Mouse (Mus musculus): ENCODE measurements around the gene Acot8. TPM values are rescaled to one million over a fixed set of nuclear protein-coding genes. Genes with fewer than 3 reads are reported as not detected.
A peak's percentile ranks its signal among the peaks of the same experiment; 100 is the strongest.

Gene Acot8
- polyA plus RNA-seq, 1 experiment from 2014 or later, result 30.0 TPM

- DNase-seq (ENCODE audit: low spot score), result no peak
Observed at GRCm38 (mm10) chr2:164760059-164760833, 44.4 kb downstream of the Acot8 start.

DNA sequence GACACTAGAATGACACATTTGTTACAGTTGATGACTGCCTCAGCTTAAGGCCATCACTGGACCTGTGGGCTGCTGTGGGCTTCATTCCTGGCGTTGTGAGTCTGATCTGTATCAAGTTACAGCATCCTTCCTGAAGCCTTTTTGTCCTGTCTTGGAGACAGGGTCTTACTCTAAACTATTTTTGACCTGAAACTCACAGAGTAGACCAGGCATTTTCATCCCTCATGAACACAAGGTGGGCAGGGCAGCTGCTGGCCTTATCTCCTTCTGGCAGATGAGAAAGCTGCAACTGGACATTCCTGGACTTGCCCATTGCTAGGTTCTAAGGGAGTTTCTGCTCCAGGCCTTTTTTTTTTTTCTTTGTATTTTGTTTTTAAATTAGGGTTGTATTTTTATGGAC, 46.0 kb downstream of the Acot8 start:
- no peak for DNase-seq (ENCODE audit: low spot score)

- no peak for DNase-seq (ENCODE audit: low spot score)
Observed at GRCm38 (mm10) chr2:164757841-164758240, 46.8 kb downstream of the Acot8 start.

- DNase-seq (ENCODE audit: low spot score), result no peak
Observed at GRCm38 (mm10) chr2:164754800-164755199, 49.9 kb downstream of the Acot8 start.

DNA sequence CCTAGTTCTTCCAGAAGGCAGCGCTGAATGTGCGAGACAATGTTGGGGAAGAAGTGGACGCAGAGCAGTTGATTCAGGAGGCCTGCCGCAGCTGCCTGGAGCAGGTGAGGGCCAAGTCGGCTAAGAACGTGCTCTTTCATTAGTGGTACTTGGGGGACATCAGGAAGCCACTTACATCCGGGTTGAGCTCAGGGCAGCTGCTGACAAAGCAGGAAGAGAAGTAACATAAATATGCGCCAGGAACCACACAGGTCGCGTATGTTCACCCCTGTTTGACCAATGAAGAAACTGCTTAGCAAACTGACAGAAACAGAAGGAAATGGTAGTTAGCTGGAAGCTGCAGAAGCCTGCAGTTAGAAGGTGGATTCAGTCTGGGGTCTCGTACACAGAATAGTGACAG, 50.6 kb downstream of the Acot8 start:
- DNase-seq (ENCODE audit: low spot score), result no peak

DNA sequence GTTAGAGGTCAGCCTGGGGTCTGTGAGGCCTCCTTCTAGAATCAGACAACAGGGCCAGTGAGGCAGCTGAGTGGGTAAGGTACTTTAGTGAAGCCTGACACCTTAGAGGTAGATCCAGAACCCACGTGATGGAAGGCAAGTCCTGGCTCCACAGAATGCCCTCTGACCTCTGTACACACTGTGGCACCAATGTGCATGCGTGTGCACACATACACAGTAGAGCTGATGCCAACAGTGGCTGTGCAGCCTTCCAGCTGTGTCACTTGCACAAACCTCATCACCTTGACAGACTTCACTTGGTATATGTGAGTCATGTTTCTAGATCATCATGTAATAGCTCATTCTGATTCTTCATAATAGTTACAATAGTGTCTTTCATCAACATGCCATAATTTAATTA, 52.2 kb downstream of the Acot8 start:
- DNase-seq (ENCODE audit: low spot score), result no peak

DNA sequence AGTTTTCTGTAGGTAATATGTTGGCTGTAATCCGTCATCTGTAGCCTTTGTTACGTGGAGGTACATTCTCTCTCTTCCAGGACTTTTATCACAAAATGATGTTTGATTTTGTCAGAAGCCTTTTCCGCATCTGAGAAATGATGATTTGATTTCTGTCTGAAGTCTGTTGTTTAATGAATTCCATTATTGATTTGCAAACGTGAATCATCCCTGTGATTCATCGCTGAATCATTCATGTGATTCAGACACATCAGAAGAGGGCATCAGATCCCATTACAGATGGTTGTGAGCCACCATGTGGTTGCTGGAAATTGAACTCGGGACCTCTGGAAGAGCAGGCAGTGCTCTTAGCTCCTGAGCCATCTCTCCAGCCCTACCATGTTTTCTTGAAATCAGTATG, 55.7 kb downstream of the Acot8 start:
- DNase-seq (ENCODE audit: low spot score), result no peak

DNA sequence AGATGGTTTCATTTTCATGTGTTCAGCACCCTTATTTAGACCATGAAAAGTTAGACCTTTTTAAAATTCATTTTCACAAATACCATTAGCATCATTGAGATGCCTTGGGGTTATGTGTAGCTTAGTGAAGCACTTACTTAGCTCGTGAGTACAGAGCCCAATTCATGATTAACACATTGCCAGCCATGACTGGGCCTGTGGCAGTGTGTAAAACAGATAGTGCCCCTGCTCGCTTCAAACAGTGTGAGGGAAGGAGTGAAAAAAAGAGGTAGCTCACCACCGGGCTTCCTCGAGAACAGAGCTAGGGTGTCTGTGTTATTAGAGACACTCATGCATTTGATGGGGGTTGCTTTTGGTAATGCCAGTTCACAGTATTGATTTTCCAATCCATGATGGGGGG, 56.5 kb downstream of the Acot8 start:
- no peak for DNase-seq (ENCODE audit: low spot score)

DNA sequence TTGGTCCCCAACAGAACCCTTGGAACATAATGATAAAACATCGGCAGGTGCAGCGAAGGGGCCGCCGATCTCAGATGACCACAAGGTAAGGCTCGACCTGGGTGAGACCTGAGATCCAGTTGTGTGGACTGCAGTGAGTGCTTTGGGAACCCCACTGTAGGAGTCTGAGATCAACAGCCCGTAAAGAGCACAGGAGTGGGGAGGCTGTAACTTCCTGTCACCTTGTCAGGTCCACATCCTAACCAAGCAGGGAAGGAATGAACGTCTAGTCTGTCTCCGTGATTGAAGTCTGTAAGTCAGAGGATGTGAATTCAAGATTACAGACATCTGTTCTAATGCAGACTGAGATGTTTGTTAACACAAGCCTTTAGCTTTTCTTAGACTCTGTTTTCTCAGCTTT, 58.0 kb downstream of the Acot8 start:
- peak; percentile 34 for DNase-seq (ENCODE audit: low spot score)

- peak; percentile 96 for DNase-seq (ENCODE audit: low spot score)
Observed at GRCm38 (mm10) chr2:164745843-164746479, 58.7 kb downstream of the Acot8 start, which contains the start of the genes Wfdc3 and Dnttip1. Gene Wfdc3 (minus strand): TSS chr2:164745931. Gene Dnttip1 (plus strand): TSS chr2:164745983.

GRCm38 (mm10) chr2:164744987-164745386, 59.7 kb downstream of the Acot8 start:
- no peak for DNase-seq (ENCODE audit: low spot score)

Other genes starting within 250 kb of the Acot8 start
- 51.3 and 53.4 TPM in 2 replicates for gene Wfdc2, start 242.5 kb downstream of the Acot8 start, polyA plus RNA-seq (2015; fragmentation: Nextera tagmentation; extraction: Ambion mirVana)
- not detected in 2 replicates for gene Spint3, start 231.4 kb downstream of the Acot8 start, polyA plus RNA-seq (2015; fragmentation: Nextera tagmentation; extraction: Ambion mirVana)
- not detected in 2 replicates for gene Wfdc6a, start 219.4 kb downstream of the Acot8 start, polyA plus RNA-seq (2015; fragmentation: Nextera tagmentation; extraction: Ambion mirVana)
- gene Eppin, start 211.3 kb downstream of the Acot8 start, polyA plus RNA-seq (2015; fragmentation: Nextera tagmentation; extraction: Ambion mirVana), result not detected in 2 replicates
- not detected in 2 replicates for gene Wfdc6b, start 191.4 kb downstream of the Acot8 start, polyA plus RNA-seq (2015; fragmentation: Nextera tagmentation; extraction: Ambion mirVana)
- not detected in 2 replicates for gene Wfdc8, start 191.3 kb downstream of the Acot8 start, polyA plus RNA-seq (2015; fragmentation: Nextera tagmentation; extraction: Ambion mirVana)
- not detected in 2 replicates for gene Wfdc16, start 166.1 kb downstream of the Acot8 start, polyA plus RNA-seq (2015; fragmentation: Nextera tagmentation; extraction: Ambion mirVana)
- gene Wfdc10, start 148.8 kb downstream of the Acot8 start, polyA plus RNA-seq (2015; fragmentation: Nextera tagmentation; extraction: Ambion mirVana), result 0.42 TPM in 1 of 2 replicates, not detected in the other
- gene Wfdc9, start 148.3 kb downstream of the Acot8 start, polyA plus RNA-seq (2015; fragmentation: Nextera tagmentation; extraction: Ambion mirVana), result not detected in 2 replicates
- not detected in 2 replicates for gene Wfdc11, start 130.8 kb downstream of the Acot8 start, polyA plus RNA-seq (2015; fragmentation: Nextera tagmentation; extraction: Ambion mirVana)
- not detected in 2 replicates for gene Wfdc13, start 119.8 kb downstream of the Acot8 start, polyA plus RNA-seq (2015; fragmentation: Nextera tagmentation; extraction: Ambion mirVana)
- not detected in 2 replicates for gene Spint4, start 106.4 kb downstream of the Acot8 start, polyA plus RNA-seq (2015; fragmentation: Nextera tagmentation; extraction: Ambion mirVana)
- not detected in 2 replicates for gene Spint5, start 89.6 kb downstream of the Acot8 start, polyA plus RNA-seq (2015; fragmentation: Nextera tagmentation; extraction: Ambion mirVana)
- 0.49 and 0.56 TPM in 2 replicates for gene Wfdc3, start 59.0 kb downstream of the Acot8 start, polyA plus RNA-seq (2015; fragmentation: Nextera tagmentation; extraction: Ambion mirVana)
- gene Dnttip1, start 58.9 kb downstream of the Acot8 start, polyA plus RNA-seq (2015; fragmentation: Nextera tagmentation; extraction: Ambion mirVana), result 70.4 and 85.2 TPM in 2 replicates
- 379 and 497 TPM in 2 replicates for gene Ube2c, start 35.0 kb downstream of the Acot8 start, polyA plus RNA-seq (2015; fragmentation: Nextera tagmentation; extraction: Ambion mirVana)
- gene Tnnc2, start 24.9 kb downstream of the Acot8 start, polyA plus RNA-seq (2015; fragmentation: Nextera tagmentation; extraction: Ambion mirVana), result 5.8 and 10.7 TPM in 2 replicates
- 7.0 and 7.7 TPM in 2 replicates for gene Snx21, start 19.1 kb downstream of the Acot8 start, polyA plus RNA-seq (2015; fragmentation: Nextera tagmentation; extraction: Ambion mirVana)
- gene Zswim3, start 216 bp upstream of the Acot8 start, polyA plus RNA-seq (2015; fragmentation: Nextera tagmentation; extraction: Ambion mirVana), result 7.1 TPM in 2 replicates
- gene Zswim1, start 17.8 kb upstream of the Acot8 start, polyA plus RNA-seq (2015; fragmentation: Nextera tagmentation; extraction: Ambion mirVana), result 8.7 and 9.1 TPM in 2 replicates
- gene Spata25, start 23.7 kb upstream of the Acot8 start, polyA plus RNA-seq (2015; fragmentation: Nextera tagmentation; extraction: Ambion mirVana), result 0.17 and 0.85 TPM in 2 replicates
- 154 and 164 TPM in 2 replicates for gene Ctsa, start 28.0 kb upstream of the Acot8 start, polyA plus RNA-seq (2015; fragmentation: Nextera tagmentation; extraction: Ambion mirVana)
- 5.3 and 5.9 TPM in 2 replicates for gene Neurl2, start 28.6 kb upstream of the Acot8 start, polyA plus RNA-seq (2015; fragmentation: Nextera tagmentation; extraction: Ambion mirVana)
- 424 and 433 TPM in 2 replicates for gene Pltp, start 52.8 kb upstream of the Acot8 start, polyA plus RNA-seq (2015; fragmentation: Nextera tagmentation; extraction: Ambion mirVana)
- 92.5 and 107 TPM in 2 replicates for gene Pcif1, start 74.4 kb upstream of the Acot8 start, polyA plus RNA-seq (2015; fragmentation: Nextera tagmentation; extraction: Ambion mirVana)
- 8.6 and 9.5 TPM in 2 replicates for gene Zfp335, start 106.9 kb upstream of the Acot8 start, polyA plus RNA-seq (2015; fragmentation: Nextera tagmentation; extraction: Ambion mirVana)
- 47.8 and 53.2 TPM in 2 replicates for gene Mmp9, start 135.9 kb upstream of the Acot8 start, polyA plus RNA-seq (2015; fragmentation: Nextera tagmentation; extraction: Ambion mirVana)
- 0.26 and 0.30 TPM in 2 replicates for gene Slc12a5, start 155.9 kb upstream of the Acot8 start, polyA plus RNA-seq (2015; fragmentation: Nextera tagmentation; extraction: Ambion mirVana)
- gene Ncoa5, start 230.0 kb upstream of the Acot8 start, polyA plus RNA-seq (2015; fragmentation: Nextera tagmentation; extraction: Ambion mirVana), result 43.8 and 51.3 TPM in 2 replicates

All from thymus, postnatal 0 days (tissue).